Mouse (Mus musculus) MEL (cell line): ENCODE data around the gene Nolc1. TPM values are rescaled to one million over a fixed set of nuclear protein-coding genes. Genes with fewer than 3 reads are reported as not detected.

ENCODE experiments used
- DNase-seq: peaks from one replicate; pipeline ENCODE4 v3.0.0; 2011; ENCODE audit warnings: low read depth, low spot score
- H3K27ac ChIP-seq: 2 replicates; pipeline ENCODE4 v1.5.1; 2012; ENCODE audit warnings: low read depth, mild to moderate bottlenecking, control low read depth, low read length, moderate library complexity; ENCODE audit not compliant: control insufficient read depth
- H3K27me3 ChIP-seq, 2 experiments: fragments of 150-350 bp in 1 of 2; sonication (generic) in 1 of 2; 2 replicates each; pipeline ENCODE4 v1.6.1; 2012; ENCODE audit warnings: low read length in 2 of 2, mild to moderate bottlenecking in 2 of 2, improper control_type of control experiment in 1 of 2, moderate library complexity in 1 of 2; ENCODE audit not compliant: insufficient read depth in 2 of 2, control insufficient read depth in 1 of 2
- H3K36me3 ChIP-seq, 2 experiments: 2 replicates each; pipeline ENCODE4 v1.6.1; 2012 to 2014; ENCODE audit warnings: low read length in 2 of 2, improper control_type of control experiment in 1 of 2, inconsistent platforms in 1 of 2, mild to moderate bottlenecking in 1 of 2; ENCODE audit not compliant: insufficient read depth in 2 of 2, control insufficient read depth in 1 of 2
- H3K4me1 ChIP-seq, 2 experiments: fragments of 150-350 bp in 1 of 2; sonication (generic) in 1 of 2; 2 replicates each; pipeline ENCODE4 v1.6.1; 2012; ENCODE audit warnings: low read length in 2 of 2, improper control_type of control experiment in 1 of 2, mild to moderate bottlenecking in 1 of 2; ENCODE audit not compliant: insufficient read depth in 2 of 2, control insufficient read depth in 1 of 2
- H3K4me3 ChIP-seq, 2 experiments: fragments of 150-350 bp in 1 of 2; sonication (generic) in 1 of 2; 2 replicates each; pipeline ENCODE4 v1.5.1; 2012; ENCODE audit warnings: low read depth in 2 of 2, low read length in 2 of 2, mild to moderate bottlenecking in 2 of 2, moderate library complexity in 2 of 2, control low read depth in 1 of 2, improper control_type of control experiment in 1 of 2; ENCODE audit not compliant: control insufficient read depth in 1 of 2, insufficient read depth in 1 of 2
- H3K79me2 ChIP-seq: 2 replicates; pipeline ENCODE4 v1.6.1; 2012; ENCODE audit warnings: mild to moderate bottlenecking, low read length, moderate library complexity; ENCODE audit not compliant: control insufficient read depth, poor library complexity, insufficient read depth
- H3K9ac ChIP-seq: 2 replicates; pipeline ENCODE4 v1.6.1; 2012; ENCODE audit warnings: low read depth, mild to moderate bottlenecking, control low read depth, low read length, moderate library complexity; ENCODE audit not compliant: control insufficient read depth, poor library complexity, severe bottlenecking
- H3K9me3 ChIP-seq: fragments of 150-350 bp; sonication (generic); replicated peaks from 2 replicates; pipeline ENCODE4 v1.6.1; 2012; ENCODE audit warnings: mild to moderate bottlenecking, low read length, improper control_type of control experiment, moderate library complexity; ENCODE audit not compliant: insufficient read depth
- BHLHE40 ChIP-seq: IDR thresholded peaks from 2 replicates; pipeline ENCODE4 v1.6.1; 2012; ENCODE audit warnings: low read depth, mild to moderate bottlenecking, inconsistent platforms, low read length, improper control_type of control experiment, borderline replicate concordance
- CHD1 ChIP-seq: IDR thresholded peaks from 2 replicates; pipeline ENCODE4 v1.6.1; 2012; ENCODE audit warnings: low read depth, mild to moderate bottlenecking, inconsistent platforms, low read length, improper control_type of control experiment
- GABPA ChIP-seq: IDR thresholded peaks from 2 replicates; pipeline ENCODE4 v1.6.1; 2012; ENCODE audit warnings: low read depth, mild to moderate bottlenecking, inconsistent platforms, low read length, improper control_type of control experiment, moderate library complexity
- MAX ChIP-seq: IDR thresholded peaks from 2 replicates; pipeline ENCODE4 v1.6.1; 2011; ENCODE audit warnings: low read length, improper control_type of control experiment
- MAZ ChIP-seq: IDR thresholded peaks from 2 replicates; pipeline ENCODE4 v1.6.1; 2012; ENCODE audit warnings: low read depth, mild to moderate bottlenecking, inconsistent platforms, low read length, improper control_type of control experiment
- POLR2A ChIP-seq, 2 experiments: IDR thresholded peaks; 2 replicates each; pipeline ENCODE4 v1.6.1; 2011 to 2012; ENCODE audit warnings: low read length in 2 of 2, mild to moderate bottlenecking in 2 of 2, control low read depth in 1 of 2, improper control_type of control experiment in 1 of 2, low read depth in 1 of 2, moderate library complexity in 1 of 2; ENCODE audit not compliant: control insufficient read depth in 1 of 2, insufficient read depth in 1 of 2, poor library complexity in 1 of 2
- SIN3A ChIP-seq: IDR thresholded peaks from 2 replicates; pipeline ENCODE4 v1.6.1; 2012; ENCODE audit warnings: low read length, improper control_type of control experiment, inconsistent platforms
- TBP ChIP-seq: IDR thresholded peaks from 2 replicates; pipeline ENCODE4 v1.8.0; 2011; ENCODE audit warnings: low read depth, low read length, improper control_type of control experiment
- USF1 ChIP-seq: IDR thresholded peaks from 2 replicates; pipeline ENCODE4 v1.6.1; 2014; ENCODE audit warnings: low read depth, mild to moderate bottlenecking, inconsistent platforms, low read length, improper control_type of control experiment, moderate library complexity
- USF2 ChIP-seq, 2 experiments: IDR thresholded peaks; 2 replicates each; pipeline ENCODE4 v1.6.1; 2011 to 2012; ENCODE audit warnings: improper control_type of control experiment in 2 of 2, low read length in 2 of 2, borderline replicate concordance in 1 of 2, inconsistent platforms in 1 of 2, low read depth in 1 of 2, mild to moderate bottlenecking in 1 of 2; ENCODE audit not compliant: insufficient read depth in 1 of 2
- ZMIZ1 ChIP-seq: IDR thresholded peaks from 2 replicates; pipeline ENCODE4 v1.6.1; 2012; ENCODE audit warnings: low read depth, mild to moderate bottlenecking, inconsistent platforms, low read length, improper control_type of control experiment, moderate library complexity
- polyA plus RNA-seq, 2 experiments: library from polyadenylated mRNA; stranded (reverse) in 1 of 2; unstranded in 1 of 2; fragments of >175 nt in 1 of 2; fragments of >200 nt in 1 of 2; gene quantifications; 2 replicates each; pipeline versions ENCODE4 v1.2.1 to v1.2.4; 2012; ENCODE audit warnings: low replicate concordance in 2 of 2, low read depth in 1 of 2; ENCODE audit not compliant: insufficient read length in 2 of 2, insufficient read depth in 1 of 2, missing spikeins in 1 of 2
- total RNA-seq: library from RNA; depleted of rRNA; stranded (reverse); fragments of 300-350 nt; gene quantifications from 2 replicates; pipeline ENCODE4 v1.2.3, GENCODE M21; 2012

Gene Nolc1
- total and polyA plus RNA-seq, 3 experiments = 213 to 753 (median 294) TPM

DNA sequence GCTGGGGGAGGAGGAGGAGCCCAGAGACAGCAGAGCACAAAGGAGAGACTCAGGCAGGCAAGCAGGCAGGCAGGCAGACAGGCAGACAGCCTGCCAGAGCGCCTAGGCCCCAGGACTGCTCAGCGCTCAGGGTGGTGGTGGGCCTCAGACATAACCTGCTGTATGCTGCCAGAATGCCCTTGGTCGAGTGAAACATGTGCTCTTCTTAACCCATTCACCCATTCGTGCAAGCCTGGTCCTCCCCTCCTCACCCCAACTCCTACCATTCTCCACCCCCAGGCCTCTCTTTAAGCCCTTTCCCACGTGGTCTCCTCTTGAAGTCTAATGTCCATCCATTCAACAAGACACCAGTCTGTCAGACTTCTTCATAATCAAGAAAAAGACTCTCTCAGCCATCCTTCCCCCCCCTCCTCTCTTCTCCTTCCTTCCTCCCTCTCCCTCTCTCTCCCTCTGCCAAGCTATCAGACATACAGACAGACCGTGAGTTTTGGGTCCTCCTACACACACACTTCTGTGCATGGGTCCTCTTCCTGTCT lies 33.1 kb upstream of the Nolc1 start (continued):
- TF ChIP-seq USF2 (IDR thresholded peaks at IDR 0.05; ENCODE audit: borderline replicate concordance in 1 of 2, insufficient read depth in 1 of 2, low read depth in 1 of 2, low read length in 2 of 2) (no peak), GABPA (no peak)
- TF ChIP-seq, all 39 proteins: peak for 11

DNA sequence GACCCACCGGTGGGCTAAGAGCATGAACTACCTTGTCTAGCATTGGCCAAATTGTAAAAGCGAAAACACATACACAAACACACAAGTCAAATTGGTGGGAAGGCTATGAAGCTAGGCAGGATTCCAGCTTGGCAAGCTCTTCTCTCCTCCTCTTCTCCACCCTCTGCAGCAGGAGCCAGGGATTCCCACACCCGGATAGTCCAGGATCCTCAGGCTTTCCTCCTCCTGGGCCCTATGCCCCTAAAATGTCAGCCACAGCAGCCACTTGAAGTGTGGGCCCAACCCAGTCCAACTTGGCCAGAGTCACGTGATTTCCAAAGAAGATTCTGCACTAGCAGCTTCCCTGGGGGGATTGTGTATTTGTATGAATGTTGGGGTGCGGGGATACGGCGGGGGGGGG lies 32.3 kb upstream of the Nolc1 start:
- H3K9ac ChIP-seq = peak overlapping the region; percentile 62
- no peak for DNase-seq
- H3K27me3 ChIP-seq = no peaks in the 10 kb centered on the region
- H3K36me3 ChIP-seq = peaks cover 0 to 34% of the 10 kb centered on the region in 2 experiments; a peak in 2 of 4 replicates
- H3K4me3 ChIP-seq = peak overlapping the region; percentile 15 to 18; a peak in 3 of 4 replicates
- TF ChIP-seq SIN3A (no peak; the same call in 1 of the 2 replicates), BHLHE40 (peak; percentile 78; the same call in 1 of the 2 replicates), POLR2A (IDR thresholded peaks at IDR 0.05; ENCODE audit: control insufficient read depth in 1 of 2, insufficient read depth in 1 of 2, low read depth in 1 of 2, low read length in 2 of 2, poor library complexity in 1 of 2) (0 out of 4 replicates have a peak, but pooled peaks of 1 of the 2 experiments have one; percentile 25), MAZ (no peak), USF2 (IDR thresholded peaks at IDR 0.05; ENCODE audit: borderline replicate concordance in 1 of 2, insufficient read depth in 1 of 2, low read depth in 1 of 2, low read length in 2 of 2) (peak in 1 of 2 experiments; percentile 51; a peak in 2 of 4 replicates), USF1 (peak; percentile 88), GABPA (no peak), ZMIZ1 (no peak), MAX (0 out of 2 replicates have a peak, but pooled peaks have one; percentile 18)
- TF ChIP-seq, all 39 proteins: peak for 5
- Histone ChIP-seq H3K79me2 (peaks cover 64% of the 10 kb centered on the region), H3K9me3 (no peaks in the 10 kb centered on the region), H3K4me1 (peaks cover 25 to 43% of the 10 kb centered on the region in 2 experiments), H3K27ac (peak overlapping the region; percentile 81)

DNA sequence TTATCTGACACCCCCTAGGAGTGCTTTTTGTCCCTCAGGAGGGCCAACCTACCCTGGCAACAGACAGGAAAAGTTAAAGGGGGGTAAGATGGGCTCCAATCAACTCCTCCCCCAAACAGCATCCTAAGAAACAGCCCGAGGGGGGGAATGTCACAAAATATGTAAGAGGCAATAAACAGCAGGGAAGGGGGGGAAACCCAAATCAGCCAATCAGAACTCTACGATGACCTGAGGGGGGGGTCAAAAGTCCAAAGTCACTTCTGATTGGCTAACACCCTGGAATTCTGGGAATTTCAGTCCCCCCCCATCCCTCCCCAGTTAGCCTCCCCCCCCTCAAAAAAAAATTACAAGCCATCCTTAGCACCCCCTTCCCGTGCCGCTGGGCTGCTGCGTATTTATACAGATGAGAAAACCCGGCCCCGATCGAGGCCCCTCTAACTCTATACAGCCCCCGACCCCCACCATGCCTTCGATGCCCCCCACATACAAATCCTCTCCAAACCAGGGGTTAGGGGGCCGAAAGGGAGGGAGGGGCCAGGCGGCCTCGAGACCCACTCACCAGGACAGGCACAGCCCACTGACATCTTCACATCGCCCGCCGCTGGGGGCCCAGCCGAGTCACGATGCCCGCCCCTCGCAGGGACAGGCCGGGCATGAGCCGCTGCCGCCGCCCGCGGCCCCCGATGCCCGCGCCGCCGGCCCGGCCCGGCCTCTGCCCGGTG lies 31.2 kb upstream of the Nolc1 start, which contains the start of gene Pprc1:
TSS of gene Pprc1 (plus strand) at position 616 of the 722 bp plus-strand sequence.
- H3K79me2 ChIP-seq = peaks cover 54% of the 10 kb centered on the region
- peak; percentile 87 for DNase-seq
- peak within 1 kb of the TSS; percentile 76 to 95 for H3K4me3 ChIP-seq
- H3K9ac ChIP-seq = peak within 1 kb of the TSS; percentile 89
- no peak for TF ChIP-seq CHD1
- TF ChIP-seq TBP = peak; percentile 49; the same call in 1 of the 2 replicates
- peak; percentile 91; the same call in 1 of the 2 replicates for TF ChIP-seq MAZ
- no peak; the same call in none of the 2 replicates for TF ChIP-seq SIN3A
- TF ChIP-seq, all 39 proteins: peak for 2
- Histone ChIP-seq H3K27me3 (no peaks in the 10 kb centered on the region), H3K36me3 (peaks cover 0 to 34% of the 10 kb centered on the region in 2 experiments; a peak in 2 of 4 replicates), H3K9me3 (no peaks in the 10 kb centered on the region), H3K27ac (peak within 1 kb of the TSS; percentile 61), H3K4me1 (peaks cover 25 to 43% of the 10 kb centered on the region in 2 experiments)
